Mouse (Mus musculus): ENCODE measurements around the gene Zc2hc1c. TPM values are rescaled to one million over a fixed set of nuclear protein-coding genes. Genes with fewer than 3 reads are reported as not detected.

The Zc2hc1c gene
- polyA plus RNA-seq, 1 experiment from 2014 or later = 1.9 TPM

DNA sequence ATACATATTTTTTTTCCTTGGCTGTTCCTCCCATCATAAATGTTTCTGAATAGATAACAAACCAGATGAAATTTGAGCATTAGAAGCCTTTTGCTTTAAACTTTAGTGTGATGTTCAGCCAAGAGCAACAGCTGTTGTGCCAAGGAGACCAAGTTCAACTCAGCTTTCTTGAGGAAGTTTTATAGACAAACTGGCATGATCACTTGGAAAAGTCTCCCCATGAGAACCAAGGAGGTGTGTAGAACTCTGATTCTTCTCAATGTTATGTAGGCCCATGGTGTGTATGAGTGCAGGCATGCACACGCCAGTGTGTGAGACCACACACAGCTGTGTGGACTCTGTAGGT is 10.4 kb downstream of the Zc2hc1c start:
- Histone ChIP-seq H3K27me3 (no peaks in the 10 kb centered on the region), H3K9ac (no peak overlapping the region), H3K4me2 (no peak overlapping the region), H3K4me1 (peaks cover 33% of the 10 kb centered on the region), H3K9me3 (no peaks in the 10 kb centered on the region), H3K27ac (peak overlapping the region; percentile 19; the same call in 1 of the 2 replicates), H3K4me3 (no peak overlapping the region), H3K36me3 (peaks cover 34% of the 10 kb centered on the region)
- 33% methylated on average over 1 of the region's 1 CpGs for WGBS
- ATAC-seq (ENCODE audit: insufficient number of reproducible peaks, low FRiP score, low TSS enrichment, low read depth) = no peak

DNA sequence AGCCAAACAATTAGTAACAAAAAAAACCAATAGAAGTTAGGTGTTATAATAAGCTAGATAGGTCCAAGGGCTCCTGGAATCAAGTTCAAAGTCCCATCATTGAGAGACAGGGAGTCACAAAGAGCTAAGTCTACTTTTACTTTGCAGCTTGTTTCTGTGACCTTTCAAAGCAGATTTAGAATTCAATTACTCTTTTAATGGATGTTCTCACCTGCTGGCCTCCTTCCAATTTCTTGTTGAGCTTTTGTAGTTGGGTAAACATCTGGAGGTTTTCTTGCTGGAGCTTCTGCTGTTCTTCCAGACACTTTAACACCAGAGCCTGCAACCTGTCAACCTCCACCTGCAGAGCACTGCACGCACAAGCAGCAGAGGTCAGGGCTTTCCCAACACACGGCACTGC is 14.9 kb downstream of the Zc2hc1c start:
- H3K9me3 ChIP-seq = no peaks in the 10 kb centered on the region
- H3K4me1 ChIP-seq = peaks cover 15% of the 10 kb centered on the region
- H3K4me2 ChIP-seq = no peak overlapping the region
- ATAC-seq (ENCODE audit: insufficient number of reproducible peaks, low FRiP score, low TSS enrichment, low read depth) = no peak
- H3K36me3 ChIP-seq = peaks cover 78% of the 10 kb centered on the region
- H3K9ac ChIP-seq = no peak overlapping the region
- H3K27ac ChIP-seq = no peak overlapping the region
- no peak overlapping the region for H3K4me3 ChIP-seq
- WGBS = 55% methylated on average over 2 of the region's 2 CpGs
- H3K27me3 ChIP-seq = no peaks in the 10 kb centered on the region

DNA sequence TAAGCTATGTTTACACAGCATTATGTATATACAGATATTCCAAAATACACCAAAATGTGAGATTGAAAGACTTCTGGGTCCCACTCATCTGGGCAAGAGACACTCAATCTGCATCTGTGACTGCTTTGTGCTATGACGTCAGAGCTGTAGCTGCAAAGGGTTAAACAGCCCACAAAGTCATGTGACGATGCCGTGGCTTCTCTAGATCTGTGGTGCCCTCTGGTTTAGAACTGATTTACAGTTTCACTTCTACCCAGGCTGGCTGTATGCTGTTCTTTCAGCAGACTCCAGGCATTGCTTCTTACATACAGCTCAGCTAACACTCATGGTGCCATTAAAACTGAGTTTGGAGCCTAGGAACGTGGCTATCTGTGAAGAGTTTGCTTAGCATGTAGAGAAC is 16.3 kb downstream of the Zc2hc1c start:
- no peak overlapping the region for H3K4me2 ChIP-seq
- H3K36me3 ChIP-seq = peaks cover 91% of the 10 kb centered on the region
- H3K27ac ChIP-seq = no peak overlapping the region
- WGBS = 60% methylated on average over 4 of the region's 4 CpGs
- no peak for ATAC-seq (ENCODE audit: insufficient number of reproducible peaks, low FRiP score, low TSS enrichment, low read depth)
- H3K9ac ChIP-seq = no peak overlapping the region
- no peak overlapping the region for H3K4me3 ChIP-seq
- H3K9me3 ChIP-seq = no peaks in the 10 kb centered on the region
- peaks cover 9% of the 10 kb centered on the region for H3K4me1 ChIP-seq
- no peaks in the 10 kb centered on the region for H3K27me3 ChIP-seq

DNA sequence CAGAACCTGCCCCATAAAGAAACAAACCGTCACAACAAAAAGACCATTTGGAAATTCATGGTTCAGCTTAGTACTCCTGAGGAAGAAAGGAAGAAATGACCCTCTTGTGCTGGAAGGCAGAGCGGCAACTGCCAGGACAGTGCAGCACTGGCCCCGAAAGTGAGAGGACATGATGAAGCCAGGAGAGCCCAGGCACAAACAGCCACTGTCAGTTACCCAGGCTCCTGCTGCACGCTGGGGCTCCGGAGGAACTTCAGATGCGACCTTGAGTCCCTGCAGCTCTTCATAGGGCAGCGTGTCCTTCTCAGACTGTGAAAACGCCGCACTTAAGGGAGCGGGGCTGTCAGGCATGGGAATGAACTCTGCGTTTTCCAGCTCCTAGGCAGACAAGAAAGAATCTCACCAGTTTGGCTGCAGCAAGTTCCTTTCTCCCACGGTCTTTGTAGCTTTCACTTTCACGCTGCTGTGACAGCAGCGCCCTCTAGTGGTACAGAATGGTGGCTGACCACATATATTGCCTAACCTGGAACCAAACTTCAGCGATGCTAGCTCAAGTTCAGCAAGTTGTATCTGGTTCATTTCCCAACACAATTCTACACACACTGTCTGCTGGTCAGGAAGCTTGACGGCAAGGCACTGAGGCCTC is 17.0 kb downstream of the Zc2hc1c start:
- peaks cover 94% of the 10 kb centered on the region for H3K36me3 ChIP-seq
- no peak overlapping the region for H3K9ac ChIP-seq
- no peak overlapping the region for H3K4me2 ChIP-seq
- no peak for ATAC-seq (ENCODE audit: insufficient number of reproducible peaks, low FRiP score, low TSS enrichment, low read depth)
- H3K4me3 ChIP-seq = 0 out of 2 replicates have a peak overlapping the region, but pooled peaks have one; percentile 5
- H3K9me3 ChIP-seq = no peaks in the 10 kb centered on the region
- 40% methylated on average over 16 of the region's 16 CpGs for WGBS
- H3K27me3 ChIP-seq = no peaks in the 10 kb centered on the region
- peaks cover 4% of the 10 kb centered on the region for H3K4me1 ChIP-seq
- peak overlapping the region; percentile 59 for H3K27ac ChIP-seq

DNA sequence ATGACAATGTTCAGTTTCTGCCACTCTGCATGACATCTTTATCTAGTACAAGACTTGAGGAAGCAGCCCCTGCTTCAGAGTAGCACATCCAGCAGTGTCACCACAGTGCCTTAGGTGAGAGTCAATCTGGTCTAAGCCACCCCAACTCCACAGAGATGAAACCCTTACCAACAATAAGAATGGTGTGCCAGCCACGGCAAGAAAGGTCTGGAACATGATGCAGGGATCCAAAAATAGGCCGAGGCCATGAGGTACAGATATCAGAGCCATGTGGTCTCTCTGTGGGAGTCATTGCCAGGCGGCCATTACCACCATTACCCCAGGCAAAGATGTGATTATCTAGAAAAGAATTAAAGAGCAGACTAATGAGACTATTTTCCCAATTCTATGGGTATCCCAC is 20.3 kb downstream of the Zc2hc1c start:
- H3K4me1 ChIP-seq = peaks cover 4% of the 10 kb centered on the region
- no peak overlapping the region for H3K27ac ChIP-seq
- H3K9me3 ChIP-seq = no peaks in the 10 kb centered on the region
- H3K27me3 ChIP-seq = no peaks in the 10 kb centered on the region
- no peak overlapping the region for H3K9ac ChIP-seq
- no peak for ATAC-seq (ENCODE audit: insufficient number of reproducible peaks, low FRiP score, low TSS enrichment, low read depth)
- 49% methylated on average over 3 of the region's 3 CpGs for WGBS
- peaks cover 94% of the 10 kb centered on the region for H3K36me3 ChIP-seq
- H3K4me3 ChIP-seq = no peak overlapping the region
- H3K4me2 ChIP-seq = no peak overlapping the region

DNA sequence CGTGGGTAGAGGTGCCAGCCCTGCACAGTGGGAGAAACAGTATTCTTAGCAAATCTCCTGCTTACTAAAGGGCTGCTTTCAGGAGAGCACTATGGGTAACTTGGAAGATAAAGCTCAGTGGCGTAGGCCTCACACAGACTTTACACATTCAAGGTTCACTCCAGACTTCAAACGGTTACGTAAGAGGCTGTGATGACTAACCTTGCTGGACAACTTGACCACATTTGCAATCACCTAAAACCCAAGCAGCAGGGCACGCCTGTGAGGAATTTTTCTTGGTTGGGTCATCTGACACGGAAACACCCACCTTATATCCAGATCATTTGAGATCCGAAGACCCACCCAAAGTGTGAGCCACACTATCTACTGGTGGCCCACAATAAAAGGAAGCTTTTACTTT is 41.8 kb downstream of the Zc2hc1c start:
- 88% methylated on average over 7 of the region's 7 CpGs for WGBS
- Histone ChIP-seq H3K27ac (no peak overlapping the region), H3K4me3 (no peak overlapping the region), H3K9ac (no peak overlapping the region), H3K9me3 (no peaks in the 10 kb centered on the region), H3K27me3 (no peaks in the 10 kb centered on the region), H3K4me2 (no peak overlapping the region), H3K4me1 (no peaks in the 10 kb centered on the region), H3K36me3 (peaks cover 82% of the 10 kb centered on the region)
- ATAC-seq (ENCODE audit: insufficient number of reproducible peaks, low FRiP score, low TSS enrichment, low read depth) = no peak

DNA sequence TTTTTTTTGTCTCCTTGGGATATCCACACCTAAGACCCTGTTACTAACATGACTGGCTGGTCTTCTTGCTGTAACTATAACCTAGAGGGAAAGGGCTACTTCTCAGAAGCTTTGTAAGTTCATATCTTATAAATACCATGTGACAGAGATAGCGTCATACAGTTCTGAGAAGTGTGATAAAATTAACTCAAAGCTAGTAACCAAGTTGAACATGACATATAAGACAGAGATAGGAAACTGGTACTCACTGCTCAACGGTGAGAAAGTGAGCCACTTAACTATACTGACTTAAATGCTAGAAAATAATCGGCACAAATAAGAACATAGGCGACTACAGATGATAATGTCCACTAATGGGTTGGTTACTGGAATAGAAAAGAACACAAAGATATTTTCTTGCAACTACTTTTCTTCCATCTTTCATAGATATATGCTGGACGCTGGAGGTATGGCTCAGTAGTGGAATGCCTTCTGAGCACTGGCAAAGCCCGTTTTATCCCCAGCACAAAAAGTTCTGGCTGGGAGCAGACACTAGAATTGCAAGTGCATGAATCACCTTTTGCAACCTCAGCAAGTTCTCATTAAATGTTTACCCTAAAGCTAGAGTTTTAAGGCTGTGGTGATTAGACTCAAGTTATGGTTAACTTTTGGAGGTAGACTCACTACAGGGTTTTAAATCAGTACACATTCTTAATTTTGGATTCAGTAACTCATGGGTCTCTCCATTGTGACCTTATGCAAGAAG is 49.3 kb downstream of the Zc2hc1c start:
- Histone ChIP-seq H3K27ac (no peak overlapping the region), H3K4me2 (peak overlapping the region; percentile 56), H3K9ac (no peak overlapping the region), H3K9me3 (no peaks in the 10 kb centered on the region), H3K4me3 (peak overlapping the region; percentile 97), H3K27me3 (no peaks in the 10 kb centered on the region), H3K36me3 (peaks cover 33% of the 10 kb centered on the region), H3K4me1 (peaks cover 22% of the 10 kb centered on the region)
- no peak for ATAC-seq (ENCODE audit: insufficient number of reproducible peaks, low FRiP score, low TSS enrichment, low read depth)
- 75% methylated on average over 6 of the region's 6 CpGs for WGBS

DNA sequence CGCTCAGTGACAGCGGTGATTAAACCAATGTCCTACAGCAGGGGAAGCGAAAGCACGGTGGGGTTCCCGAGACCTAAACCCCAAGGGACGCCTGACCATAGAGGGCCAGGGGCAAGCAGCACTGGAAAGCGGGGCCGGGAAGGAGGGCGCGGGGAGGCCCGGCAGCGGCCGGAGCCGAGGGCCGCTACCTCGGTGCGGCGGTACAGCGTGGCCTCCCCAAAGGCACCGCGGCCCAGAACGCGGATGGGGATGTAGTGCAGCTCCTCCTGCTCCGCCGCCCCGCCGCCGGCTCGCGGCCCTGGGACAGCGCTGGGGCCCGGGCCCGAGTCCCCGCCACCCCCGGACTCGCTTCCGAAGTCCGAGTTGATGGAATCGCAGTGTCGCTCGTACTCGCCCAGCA is 50.4 kb downstream of the Zc2hc1c start:
- H3K4me3 ChIP-seq = peak overlapping the region; percentile 97
- H3K4me1 ChIP-seq = peaks cover 22% of the 10 kb centered on the region
- H3K36me3 ChIP-seq = peaks cover 26% of the 10 kb centered on the region
- H3K4me2 ChIP-seq = peak overlapping the region; percentile 56
- peak overlapping the region; percentile 97 for H3K9ac ChIP-seq
- no peaks in the 10 kb centered on the region for H3K9me3 ChIP-seq
- 1% methylated on average over 40 of the region's 42 CpGs for WGBS
- ATAC-seq (ENCODE audit: insufficient number of reproducible peaks, low FRiP score, low TSS enrichment, low read depth) = peak; percentile 56; the same call in 1 of the 2 replicates
- peak overlapping the region; percentile 93 for H3K27ac ChIP-seq
- no peaks in the 10 kb centered on the region for H3K27me3 ChIP-seq

DNA sequence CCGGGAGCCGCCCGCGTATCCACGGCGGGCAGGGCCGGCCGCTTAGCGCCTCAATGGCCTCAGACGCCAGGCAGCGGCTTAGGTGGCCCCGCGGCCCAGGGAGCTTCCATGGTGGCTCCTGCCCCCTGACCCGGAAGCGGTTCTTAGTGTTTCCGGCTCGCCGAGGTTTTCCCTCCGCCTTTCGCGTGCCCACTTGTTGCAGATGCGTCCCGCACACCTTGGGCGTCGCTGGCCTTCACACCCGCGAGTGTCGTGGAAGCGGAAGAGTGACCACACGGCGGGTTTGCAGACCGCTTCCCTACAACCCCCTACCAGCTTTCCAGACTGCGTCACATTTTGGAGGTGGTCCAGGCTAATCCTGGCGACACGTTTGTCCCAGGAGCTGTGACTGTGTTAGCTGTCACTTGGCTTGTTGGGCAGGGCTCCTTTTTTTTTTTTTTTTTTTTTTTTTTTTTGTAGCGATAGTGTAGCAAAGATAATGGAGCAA is 50.9 kb downstream of the Zc2hc1c start, which contains the start of gene Nek9:
Gene Nek9, minus strand, starts transcription at position 120 of the 487 bp plus-strand sequence.
- 0% methylated on average over 36 of the region's 36 CpGs for WGBS
- Histone ChIP-seq H3K27ac (peak within 1 kb of the TSS; percentile 93), H3K9ac (peak within 1 kb of the TSS; percentile 97), H3K4me1 (peaks cover 22% of the 10 kb centered on the region), H3K4me2 (peak within 1 kb of the TSS; percentile 56), H3K4me3 (peak within 1 kb of the TSS; percentile 97), H3K9me3 (no peaks in the 10 kb centered on the region), H3K36me3 (peaks cover 22% of the 10 kb centered on the region), H3K27me3 (no peaks in the 10 kb centered on the region)
- peak; percentile 82; the same call in 1 of the 2 replicates for ATAC-seq (ENCODE audit: insufficient number of reproducible peaks, low FRiP score, low TSS enrichment, low read depth)

DNA sequence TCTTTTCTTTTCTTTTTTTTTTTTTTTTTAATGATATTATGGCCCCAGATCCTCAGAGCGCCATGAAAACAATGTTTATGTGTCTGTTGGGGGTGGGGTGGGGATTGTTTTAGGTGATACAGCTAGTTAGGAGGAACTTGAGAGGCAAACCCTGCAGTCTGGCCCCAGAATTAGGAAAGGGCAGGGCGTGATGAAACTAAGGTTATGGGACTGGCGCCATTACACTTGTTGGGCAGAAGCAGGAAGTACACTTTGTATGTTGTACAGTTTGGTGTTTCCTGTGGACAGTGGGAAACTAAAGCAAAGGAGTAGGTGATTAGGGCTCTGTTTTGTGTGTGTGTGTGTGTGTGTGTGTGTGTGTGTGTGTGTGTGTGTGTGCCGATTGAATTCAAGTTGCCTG is 51.6 kb downstream of the Zc2hc1c start:
- peak overlapping the region; percentile 56 for H3K4me2 ChIP-seq
- H3K27me3 ChIP-seq = no peaks in the 10 kb centered on the region
- no peak for ATAC-seq (ENCODE audit: insufficient number of reproducible peaks, low FRiP score, low TSS enrichment, low read depth)
- H3K9ac ChIP-seq = no peak overlapping the region
- H3K36me3 ChIP-seq = peaks cover 15% of the 10 kb centered on the region
- WGBS = 38% methylated on average over 4 of the region's 4 CpGs
- H3K27ac ChIP-seq = peak overlapping the region; percentile 65
- peak overlapping the region; percentile 97 for H3K4me3 ChIP-seq
- H3K4me1 ChIP-seq = peaks cover 22% of the 10 kb centered on the region
- H3K9me3 ChIP-seq = no peaks in the 10 kb centered on the region

DNA sequence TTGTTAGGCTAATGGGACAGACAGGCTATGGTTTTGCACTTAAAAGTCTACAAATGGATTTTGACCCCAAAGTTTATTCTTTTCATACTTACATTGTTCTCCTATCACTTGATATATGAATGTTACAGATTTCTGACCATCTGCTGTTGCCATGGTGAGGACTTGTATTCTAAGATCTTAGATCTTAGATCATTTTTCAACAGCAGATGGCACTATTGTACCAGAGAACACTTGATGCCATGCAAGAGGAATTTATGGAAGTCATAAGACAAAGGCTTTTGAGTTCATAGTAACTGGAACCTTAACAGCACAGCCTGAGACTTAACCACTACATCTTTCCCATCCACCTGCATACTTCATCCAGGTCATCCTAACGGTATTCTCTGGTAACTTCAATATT is 52.7 kb downstream of the Zc2hc1c start:
- Histone ChIP-seq H3K4me3 (no peak overlapping the region), H3K27ac (no peak overlapping the region)
- ATAC-seq (ENCODE audit: insufficient number of reproducible peaks, low FRiP score, low TSS enrichment, low read depth) = no peak

DNA sequence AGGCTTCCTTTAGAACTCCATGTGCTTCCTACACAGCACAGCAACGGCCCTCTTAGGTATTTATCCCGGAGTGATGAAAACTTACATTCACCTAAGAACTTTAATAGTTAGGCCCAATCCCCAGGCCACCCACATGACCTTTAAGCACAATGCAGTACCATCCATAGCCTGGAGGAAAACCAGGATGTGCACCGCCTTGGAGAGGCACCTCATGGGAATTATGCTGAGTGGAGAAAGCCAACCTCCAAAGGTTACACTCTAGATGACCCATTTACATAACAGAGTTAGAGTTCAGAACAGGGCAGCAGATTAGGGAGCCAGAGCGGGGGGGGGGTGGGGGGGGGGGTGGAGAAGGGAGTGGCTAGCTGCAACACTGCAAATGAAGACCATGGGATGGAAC is 53.9 kb downstream of the Zc2hc1c start:
- peaks cover 16% of the 10 kb centered on the region for H3K4me1 ChIP-seq
- no peak overlapping the region for H3K27ac ChIP-seq
- no peak overlapping the region for H3K4me2 ChIP-seq
- no peaks in the 10 kb centered on the region for H3K27me3 ChIP-seq
- 75% methylated on average over 4 of the region's 4 CpGs for WGBS
- H3K36me3 ChIP-seq = peaks cover 7% of the 10 kb centered on the region
- no peak for ATAC-seq (ENCODE audit: insufficient number of reproducible peaks, low FRiP score, low TSS enrichment, low read depth)
- H3K9ac ChIP-seq = no peak overlapping the region
- H3K4me3 ChIP-seq = no peak overlapping the region
- no peaks in the 10 kb centered on the region for H3K9me3 ChIP-seq

More for the DNA sequence above, 52.7 kb downstream of the Zc2hc1c start:
- Histone ChIP-seq H3K36me3 (peaks cover 13% of the 10 kb centered on the region), H3K9me3 (no peaks in the 10 kb centered on the region), H3K4me2 (no peak overlapping the region), H3K27me3 (no peaks in the 10 kb centered on the region), H3K4me1 (peaks cover 22% of the 10 kb centered on the region), H3K9ac (no peak overlapping the region)
- 46% methylated on average over 1 of the region's 1 CpGs for WGBS

All from limb, embryonic 15.5 days (tissue).